Mouse (Mus musculus): ENCODE measurements around the gene 4933403O08Rik.

The 4933403O08Rik gene

GRCm38 (mm10) chrX:112238749-112239148, at the start of gene 4933403O08Rik:
TSS of gene 4933403O08Rik (plus strand) at chrX:112239049.
- DNase-seq (ENCODE audit: low read depth, low spot score) = no peak

GRCm38 (mm10) chrX:112242916-112243315, 4.1 kb downstream of the 4933403O08Rik start:
- DNase-seq (ENCODE audit: low read depth, low spot score) = no peak

GRCm38 (mm10) chrX:112255513-112255912, 16.7 kb downstream of the 4933403O08Rik start:
- no peak for DNase-seq (ENCODE audit: low read depth, low spot score)

- DNase-seq (ENCODE audit: low read depth, low spot score) = no peak
Observed at GRCm38 (mm10) chrX:112273550-112273949, 34.7 kb downstream of the 4933403O08Rik start.

Measured in CD4-positive, CD25-positive, alpha-beta regulatory T cell, adult 2 months (primary cell).